Mouse (Mus musculus) layer of hippocampus, adult 2 months (tissue): Measurements from ENCODE around the gene Kctd3. TPM values are rescaled to one million over a fixed set of nuclear protein-coding genes. Genes with fewer than 3 reads are reported as not detected.

ENCODE experiments used
- DNase-seq, 2 experiments: peaks; one replicate each; pipeline ENCODE4 v3.0.0; 2022; ENCODE audit warnings: low spot score in 2 of 2
- H3K27ac ChIP-seq: fragments of 200-600 bp; 2 replicates; pipeline ENCODE4 v1.8.1; 2022
- H3K4me3 ChIP-seq: fragments of 200-600 bp; 2 replicates; pipeline ENCODE4 v1.8.1; 2022; ENCODE audit warnings: mild to moderate bottlenecking
- CTCF ChIP-seq: fragments of 200-600 bp; conservative IDR thresholded peaks from 2 replicates; pipeline ENCODE4 v1.8.1; 2022; ENCODE audit warnings: antibody characterized with exemption, mild to moderate bottlenecking, moderate library complexity
- total RNA-seq, 2 experiments: library from RNA; stranded (reverse); gene quantifications; 2 replicates each; pipeline ENCODE4 v1.2.3; 2021

Kctd3 gene
- total RNA-seq, 2 experiments from 2014 or later = 83.9 to 84.8 TPM

- Histone ChIP-seq H3K4me3 (no peak overlapping the region), H3K27ac (no peak overlapping the region)
- no peak for DNase-seq
- TF ChIP-seq CTCF = no peak
Observed at GRCm38 (mm10) chr1:189030975-189031374, 23.3 kb upstream of the Kctd3 start.

- H3K27ac ChIP-seq = no peak overlapping the region
- peak in 1 of 2 experiments; percentile 28 for DNase-seq
- TF ChIP-seq CTCF = peak; percentile 83
Observed at GRCm38 (mm10) chr1:189028267-189028666, 20.6 kb upstream of the Kctd3 start.

GRCm38 (mm10) chr1:189026885-189027284, 19.2 kb upstream of the Kctd3 start:
- DNase-seq = peak in 1 of 2 experiments; percentile 46
- 0 out of 2 replicates have a peak overlapping the region, but pooled peaks have one; percentile 20 for H3K27ac ChIP-seq
- peak; percentile 81 for TF ChIP-seq CTCF

More at GRCm38 (mm10) chr1:189028267-189028666, 20.6 kb upstream of the Kctd3 start:
- H3K4me3 ChIP-seq = no peak overlapping the region

GRCm38 (mm10) chr1:189023701-189024080, 16.1 kb upstream of the Kctd3 start:
- no peak for DNase-seq

More at GRCm38 (mm10) chr1:189026885-189027284, 19.2 kb upstream of the Kctd3 start:
- H3K4me3 ChIP-seq = no peak overlapping the region; the same call in 1 of the 2 replicates

GRCm38 (mm10) chr1:189022925-189023700, 15.5 kb upstream of the Kctd3 start:
- no peak for DNase-seq
- H3K4me3 ChIP-seq = no peak overlapping the region
- TF ChIP-seq CTCF = peak; percentile 86
- H3K27ac ChIP-seq = no peak overlapping the region

More at GRCm38 (mm10) chr1:189023701-189024080, 16.1 kb upstream of the Kctd3 start:
- no peak overlapping the region for H3K27ac ChIP-seq
- no peak overlapping the region for H3K4me3 ChIP-seq
- no peak for TF ChIP-seq CTCF

- Histone ChIP-seq H3K27ac (peak overlapping the region; percentile 72; the same call in 1 of the 2 replicates), H3K4me3 (no peak overlapping the region)
- DNase-seq = peak in 1 of 2 experiments; percentile 44
- no peak for TF ChIP-seq CTCF
Observed at GRCm38 (mm10) chr1:189015372-189015771, 7.7 kb upstream of the Kctd3 start.

- no peak overlapping the region; the same call in 1 of the 2 replicates for H3K27ac ChIP-seq
- TF ChIP-seq CTCF = no peak
- H3K4me3 ChIP-seq = no peak overlapping the region
- no peak for DNase-seq
Observed at GRCm38 (mm10) chr1:189013587-189013921, 5.9 kb upstream of the Kctd3 start.

- no peak overlapping the region for H3K4me3 ChIP-seq
- H3K27ac ChIP-seq = peak overlapping the region; percentile 23; the same call in 1 of the 2 replicates
- no peak for DNase-seq
- no peak for TF ChIP-seq CTCF
Observed at GRCm38 (mm10) chr1:189012846-189013586, 5.4 kb upstream of the Kctd3 start.

- DNase-seq = no peak
- no peak for TF ChIP-seq CTCF
- Histone ChIP-seq H3K27ac (no peak overlapping the region), H3K4me3 (no peak overlapping the region)
Observed at GRCm38 (mm10) chr1:189010671-189011070, 3.0 kb upstream of the Kctd3 start.

- Histone ChIP-seq H3K4me3 (peak overlapping the region; percentile 93), H3K27ac (peak overlapping the region; percentile 89)
- no peak for DNase-seq
- peak; percentile 17 for TF ChIP-seq CTCF
Observed at GRCm38 (mm10) chr1:189007980-189008324, 311 bp upstream of the Kctd3 start.

- TF ChIP-seq CTCF = no peak
- Histone ChIP-seq H3K27ac (peak overlapping the region; percentile 89), H3K4me3 (peak overlapping the region; percentile 93)
- no peak for DNase-seq
Observed at GRCm38 (mm10) chr1:189006826-189007225, 815 bp downstream of the Kctd3 start.

GRCm38 (mm10) chr1:189006267-189006666, 1.4 kb downstream of the Kctd3 start:
- DNase-seq = no peak
- TF ChIP-seq CTCF = no peak
- peak overlapping the region; percentile 93; the same call in 1 of the 2 replicates for H3K4me3 ChIP-seq
- H3K27ac ChIP-seq = no peak overlapping the region

GRCm38 (mm10) chr1:189004774-189005173, 2.9 kb downstream of the Kctd3 start:
- no peak for TF ChIP-seq CTCF
- no peak overlapping the region for H3K27ac ChIP-seq
- H3K4me3 ChIP-seq = no peak overlapping the region
- DNase-seq = no peak
